Mouse (Mus musculus) neural tube, embryonic 15.5 days (tissue): ENCODE data around the gene Fyttd1. TPM values are rescaled to one million over a fixed set of nuclear protein-coding genes. Genes with fewer than 3 reads are reported as not detected.
"Not testable (repeated sequence)": the region's sequence is repeated elsewhere in the genome, so short reads cannot be mapped to it uniquely, and the experiment has no call there.

ENCODE experiments used
- ATAC-seq: fragments of 200-750 bp; cut with Nextera tagmentation; 2 replicates; pipeline ENCODE4 v1.8.0; 2017; ENCODE audit warnings: mild to moderate bottlenecking, moderate TSS enrichment, moderate library complexity; ENCODE audit not compliant: low FRiP score
- H3K27ac ChIP-seq: fragments of 300-500 bp; sonication (generic); replicated peaks from 2 replicates; pipeline ENCODE4 v1.5.1; 2015; ENCODE audit warnings: mild to moderate bottlenecking, inconsistent platforms
- H3K27me3 ChIP-seq: fragments of 300-500 bp; sonication (generic); replicated peaks from 2 replicates; pipeline ENCODE4 v1.6.1; 2015; ENCODE audit warnings: inconsistent platforms
- H3K36me3 ChIP-seq: fragments of 300-500 bp; sonication (generic); 2 replicates; pipeline ENCODE4 v1.6.1; 2015; ENCODE audit warnings: inconsistent platforms
- H3K4me1 ChIP-seq: fragments of 300-500 bp; sonication (generic); 2 replicates; pipeline ENCODE4 v1.6.1; 2015; ENCODE audit warnings: inconsistent platforms
- H3K4me2 ChIP-seq: fragments of 300-500 bp; sonication (generic); 2 replicates; pipeline ENCODE4 v1.6.1; 2015; ENCODE audit warnings: inconsistent platforms, mild to moderate bottlenecking, moderate library complexity
- H3K4me3 ChIP-seq: fragments of 300-500 bp; sonication (generic); replicated peaks from 2 replicates; pipeline ENCODE4 v1.5.1; 2015; ENCODE audit warnings: mild to moderate bottlenecking, inconsistent platforms
- H3K9ac ChIP-seq: fragments of 300-500 bp; sonication (generic); replicated peaks from 2 replicates; pipeline ENCODE4 v1.6.1; 2015; ENCODE audit warnings: mild to moderate bottlenecking, inconsistent platforms
- H3K9me3 ChIP-seq: fragments of 300-500 bp; sonication (generic); replicated peaks from 2 replicates; pipeline ENCODE4 v1.6.1; 2016; ENCODE audit warnings: inconsistent platforms
- WGBS: fragments of 180-500 bp; shearing (Covaris S2); methylation state at CpG from one replicate; pipeline ENCODE4 v1.1.7; 2015; ENCODE audit warnings: mixed read lengths; 5-methylcytosine and 5-hydroxymethylcytosine counted together
- polyA plus RNA-seq: library from polyadenylated mRNA; unstranded; fragments of >200 nt; fragmentation: Nextera tagmentation; extraction: Ambion mirVana; gene quantifications from 2 replicates; pipeline ENCODE4 v1.2.1, GENCODE M21; 2015

Fyttd1 gene
- polyA plus RNA-seq, 1 experiment from 2014 or later = 102 TPM

GRCm38 (mm10) chr16:32926629-32927028 is 49.3 kb downstream of the Fyttd1 start:
- ATAC-seq, H3K27ac ChIP-seq, H3K4me1 ChIP-seq, H3K27me3 ChIP-seq, H3K9ac ChIP-seq, H3K4me3 ChIP-seq, H3K9me3 ChIP-seq, H3K4me2 ChIP-seq: not testable (repeated sequence)
- WGBS = 90% methylated on average over 9 of the region's 9 CpGs
- H3K36me3 ChIP-seq = peaks cover 15% of the 10 kb centered on the region

- H3K4me2 ChIP-seq = no peak overlapping the region
- H3K4me3 ChIP-seq = no peak overlapping the region
- no peak overlapping the region for H3K27ac ChIP-seq
- no peaks in the 10 kb centered on the region for H3K9me3 ChIP-seq
- no peaks in the 10 kb centered on the region for H3K27me3 ChIP-seq
- no peak for ATAC-seq
- 94% methylated on average over 8 of the region's 8 CpGs for WGBS
- H3K9ac ChIP-seq = no peak overlapping the region
- H3K4me1 ChIP-seq = peaks cover 4% of the 10 kb centered on the region; the same call in 1 of the 2 replicates
- H3K36me3 ChIP-seq = peaks cover 12% of the 10 kb centered on the region
These were observed 49.7 kb downstream of the Fyttd1 start for GRCm38 (mm10) chr16:32927044-32927443.

GRCm38 (mm10) chr16:32929918-32930317 is 52.6 kb downstream of the Fyttd1 start:
- no peak overlapping the region for H3K9ac ChIP-seq
- no peaks in the 10 kb centered on the region for H3K27me3 ChIP-seq
- ATAC-seq = no peak
- H3K4me2 ChIP-seq = no peak overlapping the region
- H3K4me1 ChIP-seq = peaks cover 4% of the 10 kb centered on the region; the same call in 1 of the 2 replicates
- 20% methylated on average over 2 of the region's 2 CpGs for WGBS
- no peaks in the 10 kb centered on the region for H3K9me3 ChIP-seq
- no peak overlapping the region for H3K27ac ChIP-seq
- H3K36me3 ChIP-seq = no peaks in the 10 kb centered on the region
- H3K4me3 ChIP-seq = no peak overlapping the region

- Histone ChIP-seq H3K4me1 (peaks cover 4% of the 10 kb centered on the region; the same call in 1 of the 2 replicates), H3K4me3 (no peak overlapping the region), H3K9ac (no peak overlapping the region), H3K9me3 (no peaks in the 10 kb centered on the region), H3K27me3 (no peaks in the 10 kb centered on the region), H3K36me3 (no peaks in the 10 kb centered on the region), H3K27ac (no peak overlapping the region), H3K4me2 (no peak overlapping the region)
- WGBS = 73% methylated on average over 2 of the region's 2 CpGs
- ATAC-seq = no peak
These were observed 57.2 kb downstream of the Fyttd1 start for GRCm38 (mm10) chr16:32934470-32934869.

GRCm38 (mm10) chr16:32935088-32935487 is 57.8 kb downstream of the Fyttd1 start:
- H3K9ac ChIP-seq = no peak overlapping the region
- H3K36me3 ChIP-seq = no peaks in the 10 kb centered on the region
- H3K4me3 ChIP-seq = no peak overlapping the region
- H3K4me2 ChIP-seq = no peak overlapping the region
- ATAC-seq = no peak
- no peaks in the 10 kb centered on the region for H3K27me3 ChIP-seq
- H3K9me3 ChIP-seq = no peaks in the 10 kb centered on the region
- WGBS = 86% methylated on average over 1 of the region's 1 CpGs
- H3K27ac ChIP-seq = no peak overlapping the region
- no peaks in the 10 kb centered on the region for H3K4me1 ChIP-seq

DNA sequence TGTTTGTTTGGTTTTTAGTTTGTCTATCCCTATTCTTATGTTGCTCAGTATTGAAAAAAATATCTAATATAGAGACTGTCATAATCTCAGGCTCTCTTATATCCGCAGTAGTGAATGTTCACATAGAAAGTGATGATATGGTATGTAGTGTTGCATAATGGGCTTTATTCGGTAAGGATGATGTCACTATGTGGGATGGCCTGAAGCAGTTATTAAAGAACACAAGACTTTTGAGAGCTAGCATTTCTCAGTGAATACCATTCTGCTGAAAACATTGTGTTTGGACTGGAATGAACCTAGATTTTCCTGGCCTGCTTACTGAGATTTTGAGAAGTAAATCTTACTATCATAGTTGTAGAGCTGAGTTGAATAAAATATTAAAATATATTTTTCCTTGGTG is 60.1 kb downstream of the Fyttd1 start:
- no peaks in the 10 kb centered on the region for H3K27me3 ChIP-seq
- H3K4me2 ChIP-seq = no peak overlapping the region
- H3K9me3 ChIP-seq = no peaks in the 10 kb centered on the region
- WGBS = 91% methylated on average over 2 of the region's 2 CpGs
- no peak overlapping the region for H3K9ac ChIP-seq
- no peak for ATAC-seq
- no peak overlapping the region for H3K27ac ChIP-seq
- no peaks in the 10 kb centered on the region for H3K36me3 ChIP-seq
- H3K4me3 ChIP-seq = no peak overlapping the region
- 0 out of 2 replicates have a peak, but pooled peaks cover 3% of the 10 kb centered on the region for H3K4me1 ChIP-seq

- H3K9ac ChIP-seq, H3K9me3 ChIP-seq, ATAC-seq, H3K27me3 ChIP-seq, H3K4me3 ChIP-seq, H3K4me1 ChIP-seq, H3K27ac ChIP-seq, H3K4me2 ChIP-seq, H3K36me3 ChIP-seq: not testable (repeated sequence)
- WGBS = 47% methylated on average over 3 of the region's 3 CpGs
These were observed 62.0 kb downstream of the Fyttd1 start for GRCm38 (mm10) chr16:32939301-32939700.

GRCm38 (mm10) chr16:32939716-32940115 is 62.4 kb downstream of the Fyttd1 start:
- H3K9me3 ChIP-seq, H3K4me3 ChIP-seq, H3K4me1 ChIP-seq, H3K27me3 ChIP-seq, H3K27ac ChIP-seq, H3K4me2 ChIP-seq, ATAC-seq, H3K9ac ChIP-seq, H3K36me3 ChIP-seq: not testable (repeated sequence)
- 89% methylated on average over 4 of the region's 4 CpGs for WGBS

DNA sequence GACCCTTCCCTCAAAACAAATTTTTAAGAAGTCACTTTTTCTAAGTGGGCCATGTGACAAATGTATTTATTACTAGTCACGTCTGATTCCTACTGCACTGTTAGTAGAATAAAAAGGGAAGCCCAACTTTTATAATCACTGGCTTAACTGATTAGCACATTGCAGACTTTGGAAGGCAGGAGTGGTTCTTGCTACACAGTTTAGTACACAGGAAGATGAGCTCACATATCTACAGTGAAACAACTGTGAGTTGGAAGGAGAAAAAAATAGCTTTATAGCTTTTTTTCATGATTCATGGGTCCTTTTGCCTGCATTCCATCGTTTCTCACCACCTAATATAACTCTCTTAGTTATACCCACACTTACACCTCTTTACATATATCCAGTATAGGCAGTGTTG is 63.9 kb downstream of the Fyttd1 start:
- not testable (repeated sequence) for H3K9ac ChIP-seq, ATAC-seq, H3K36me3 ChIP-seq, H3K9me3 ChIP-seq, H3K27me3 ChIP-seq, H3K4me1 ChIP-seq, H3K4me2 ChIP-seq, H3K27ac ChIP-seq, H3K4me3 ChIP-seq
- 79% methylated on average over 2 of the region's 2 CpGs for WGBS

- Histone ChIP-seq H3K27me3 (no peaks in the 10 kb centered on the region), H3K9me3 (no peaks in the 10 kb centered on the region), H3K4me1 (0 out of 2 replicates have a peak, but pooled peaks cover 3% of the 10 kb centered on the region), H3K36me3 (no peaks in the 10 kb centered on the region), H3K9ac (no peak overlapping the region), H3K4me2 (no peak overlapping the region), H3K27ac (no peak overlapping the region), H3K4me3 (no peak overlapping the region)
- peak; percentile 76 for ATAC-seq
- 46% methylated on average over 5 of the region's 5 CpGs for WGBS
These were observed 65.4 kb downstream of the Fyttd1 start for GRCm38 (mm10) chr16:32942694-32943093.

DNA sequence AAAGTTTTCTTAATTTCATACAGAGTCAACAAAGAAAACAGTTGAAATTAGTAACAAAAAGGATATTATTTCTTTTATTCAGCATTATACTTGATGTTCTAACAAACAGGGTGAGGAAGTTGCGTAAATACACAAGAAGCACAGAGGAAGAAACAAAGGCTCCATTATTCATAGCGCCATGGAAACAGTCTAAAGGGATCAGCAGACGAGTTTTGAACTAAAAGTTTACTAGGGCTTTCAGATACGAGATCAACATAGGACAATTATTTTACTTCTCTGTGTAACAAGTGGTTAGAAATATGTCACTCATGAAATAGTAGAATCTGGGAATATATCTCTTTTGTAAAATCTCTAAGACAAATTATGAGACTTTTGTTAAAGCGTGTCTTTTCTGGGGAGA is 68.1 kb downstream of the Fyttd1 start:
- Histone ChIP-seq H3K4me3 (no peak overlapping the region), H3K27ac (no peak overlapping the region), H3K9me3 (no peaks in the 10 kb centered on the region), H3K36me3 (no peaks in the 10 kb centered on the region), H3K9ac (no peak overlapping the region), H3K4me1 (peaks cover 3% of the 10 kb centered on the region; the same call in 1 of the 2 replicates), H3K4me2 (no peak overlapping the region), H3K27me3 (no peaks in the 10 kb centered on the region)
- 53% methylated on average over 5 of the region's 5 CpGs for WGBS
- ATAC-seq = no peak

DNA sequence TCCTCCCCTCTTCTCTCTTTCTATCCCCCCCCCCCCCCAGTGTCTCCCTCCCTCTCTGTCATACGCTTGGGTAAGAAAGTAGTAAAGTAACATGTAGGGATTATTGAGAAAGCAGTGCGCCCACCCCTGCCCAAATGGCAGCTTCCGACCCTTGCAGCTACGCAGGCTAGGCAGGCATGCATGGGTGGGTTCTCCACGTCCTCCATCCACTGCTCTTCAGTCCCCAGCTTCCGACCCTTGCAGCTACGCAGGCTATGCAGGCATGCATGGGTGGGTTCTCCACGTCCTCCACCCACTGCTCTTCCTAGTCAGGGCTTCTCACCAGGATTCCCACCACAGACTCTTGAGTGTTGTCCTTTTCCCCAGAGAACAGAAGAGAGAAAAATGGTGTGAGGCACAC is 70.7 kb downstream of the Fyttd1 start:
- Histone ChIP-seq H3K4me3 (no peak overlapping the region), H3K4me1 (no peaks in the 10 kb centered on the region; the same call in 1 of the 2 replicates), H3K9ac (no peak overlapping the region), H3K36me3 (0 out of 2 replicates have a peak, but pooled peaks cover 3% of the 10 kb centered on the region), H3K9me3 (no peaks in the 10 kb centered on the region), H3K27ac (no peak overlapping the region), H3K27me3 (no peaks in the 10 kb centered on the region), H3K4me2 (no peak overlapping the region)
- 76% methylated on average over 8 of the region's 8 CpGs for WGBS
- ATAC-seq = no peak; the same call in 1 of the 2 replicates

GRCm38 (mm10) chr16:32948656-32949055 is 71.4 kb downstream of the Fyttd1 start:
- no peak for ATAC-seq
- Histone ChIP-seq H3K27ac (no peak overlapping the region), H3K36me3 (0 out of 2 replicates have a peak, but pooled peaks cover 3% of the 10 kb centered on the region), H3K4me1 (no peaks in the 10 kb centered on the region; the same call in 1 of the 2 replicates), H3K9me3 (no peaks in the 10 kb centered on the region), H3K4me2 (no peak overlapping the region), H3K9ac (no peak overlapping the region), H3K4me3 (no peak overlapping the region), H3K27me3 (no peaks in the 10 kb centered on the region)
- 84% methylated on average over 5 of the region's 5 CpGs for WGBS
